Mouse (Mus musculus): ENCODE data around the gene Kcnk4. TPM values are rescaled to one million over a fixed set of nuclear protein-coding genes. Genes with fewer than 3 reads are reported as not detected.
"Not testable (repeated sequence)": the region's sequence is repeated elsewhere in the genome, so short reads cannot be mapped to it uniquely, and the experiment has no call there.

The Kcnk4 gene
- polyA plus RNA-seq, 1 experiment from 2014 or later: not detected

- Histone ChIP-seq H3K4me1 (ENCODE audit: control insufficient read depth, insufficient read depth, low read length) (peaks cover 7% of the 10 kb centered on the region), H3K27ac (ENCODE audit: low read depth, low read length) (no peak overlapping the region), H3K9me3 (ENCODE audit: control insufficient read depth, low read length) (no peaks in the 10 kb centered on the region), H3K9ac (ENCODE audit: low read length) (no peak overlapping the region), H3K36me3 (ENCODE audit: control insufficient read depth, insufficient read depth, low read length) (peaks cover 10% of the 10 kb centered on the region), H3K4me3 (ENCODE audit: low read depth, low read length) (no peak overlapping the region), H3K27me3 (ENCODE audit: control insufficient read depth, insufficient read depth, low read length) (no peaks in the 10 kb centered on the region), H3K4me2 (no peak overlapping the region)
- DNase-seq (ENCODE audit: low spot score, missing footprints) (no peak), ATAC-seq (ENCODE audit: low FRiP score) (no peak)
- 86% methylated on average over 11 of the region's 11 CpGs for WGBS
These were observed 20.3 kb downstream of the Kcnk4 start for GRCm38 (mm10) chr19:6913991-6914390.

- WGBS: 86% methylated on average over 6 of the region's 6 CpGs
- H3K27me3 ChIP-seq (ENCODE audit: control insufficient read depth, insufficient read depth, low read length): no peaks in the 10 kb centered on the region
- H3K4me3 ChIP-seq (ENCODE audit: low read depth, low read length): no peak overlapping the region
- peaks cover 10% of the 10 kb centered on the region for H3K36me3 ChIP-seq (ENCODE audit: control insufficient read depth, insufficient read depth, low read length)
- no peak overlapping the region for H3K4me2 ChIP-seq
- no peak overlapping the region for H3K27ac ChIP-seq (ENCODE audit: low read depth, low read length)
- H3K9me3 ChIP-seq (ENCODE audit: control insufficient read depth, low read length): no peaks in the 10 kb centered on the region
- ATAC-seq (ENCODE audit: low FRiP score) (no peak), DNase-seq (ENCODE audit: low spot score, missing footprints) (no peak)
- H3K9ac ChIP-seq (ENCODE audit: low read length): no peak overlapping the region
- peaks cover 16% of the 10 kb centered on the region for H3K4me1 ChIP-seq (ENCODE audit: control insufficient read depth, insufficient read depth, low read length)
These were observed 21.3 kb downstream of the Kcnk4 start for GRCm38 (mm10) chr19:6913036-6913435.

- H3K27ac ChIP-seq (ENCODE audit: low read depth, low read length): no peak overlapping the region
- peaks cover 10% of the 10 kb centered on the region for H3K36me3 ChIP-seq (ENCODE audit: control insufficient read depth, insufficient read depth, low read length)
- H3K9ac ChIP-seq (ENCODE audit: low read length): no peak overlapping the region
- 94% methylated on average over 15 of the region's 15 CpGs for WGBS
- H3K9me3 ChIP-seq (ENCODE audit: control insufficient read depth, low read length): no peaks in the 10 kb centered on the region
- no peak overlapping the region for H3K4me2 ChIP-seq
- H3K4me1 ChIP-seq (ENCODE audit: control insufficient read depth, insufficient read depth, low read length): peaks cover 18% of the 10 kb centered on the region
- DNase-seq (ENCODE audit: low spot score, missing footprints) (no peak), ATAC-seq (ENCODE audit: low FRiP score) (no peak)
- no peaks in the 10 kb centered on the region for H3K27me3 ChIP-seq (ENCODE audit: control insufficient read depth, insufficient read depth, low read length)
- no peak overlapping the region for H3K4me3 ChIP-seq (ENCODE audit: low read depth, low read length)
These were observed 21.9 kb downstream of the Kcnk4 start for GRCm38 (mm10) chr19:6912205-6912970.

DNA sequence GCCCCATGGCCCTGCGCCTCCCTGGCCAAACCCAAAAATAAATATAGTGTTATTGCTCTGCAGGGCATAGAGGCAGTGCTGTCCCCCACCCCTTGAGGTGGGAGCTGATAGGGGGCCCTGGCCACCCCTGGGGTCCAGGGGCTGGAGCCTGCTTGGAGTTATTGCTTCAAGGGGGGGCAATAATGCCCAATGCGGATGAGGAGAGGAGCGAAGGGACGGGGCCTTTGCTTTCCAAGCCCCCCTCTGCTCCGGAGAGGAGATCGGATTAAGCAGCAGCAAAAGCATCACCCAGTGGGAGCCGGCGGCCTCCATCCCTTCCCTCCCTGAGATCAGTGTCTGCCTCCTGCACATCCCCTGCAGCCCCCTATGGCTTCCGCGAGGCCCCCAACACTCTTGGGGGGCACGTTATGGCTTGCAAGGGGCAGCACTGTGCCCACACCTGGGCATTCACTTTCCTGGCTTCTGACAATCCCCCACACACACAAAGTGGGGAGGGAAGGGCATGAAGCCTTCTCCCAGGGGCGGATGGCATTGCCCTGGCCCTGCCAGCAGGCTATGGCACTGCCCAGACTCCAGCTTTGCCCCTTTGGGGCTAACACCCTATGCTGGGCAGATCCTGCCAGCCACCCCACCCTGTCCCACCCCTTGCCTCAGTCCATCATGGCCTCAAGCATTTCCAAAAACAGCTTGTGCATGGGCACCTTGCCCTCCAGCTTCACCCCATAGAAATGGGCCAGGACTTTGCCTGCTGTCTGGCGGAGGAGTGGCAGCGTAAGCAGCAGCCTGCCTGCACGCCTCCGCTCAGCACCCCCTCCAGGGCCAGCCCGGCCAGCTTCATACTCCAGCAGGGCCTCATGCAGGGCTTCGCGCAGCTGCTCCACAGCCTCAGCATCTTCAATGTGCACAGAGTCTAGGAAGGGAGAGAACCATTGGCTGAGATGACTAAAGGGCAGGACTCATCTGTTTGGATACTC lies 22.9 kb downstream of the Kcnk4 start:
- Histone ChIP-seq H3K9me3 (ENCODE audit: control insufficient read depth, low read length) (no peaks in the 10 kb centered on the region), H3K36me3 (ENCODE audit: control insufficient read depth, insufficient read depth, low read length) (peaks cover 16% of the 10 kb centered on the region)
- 87% methylated on average over 19 of the region's 19 CpGs for WGBS

DNA sequence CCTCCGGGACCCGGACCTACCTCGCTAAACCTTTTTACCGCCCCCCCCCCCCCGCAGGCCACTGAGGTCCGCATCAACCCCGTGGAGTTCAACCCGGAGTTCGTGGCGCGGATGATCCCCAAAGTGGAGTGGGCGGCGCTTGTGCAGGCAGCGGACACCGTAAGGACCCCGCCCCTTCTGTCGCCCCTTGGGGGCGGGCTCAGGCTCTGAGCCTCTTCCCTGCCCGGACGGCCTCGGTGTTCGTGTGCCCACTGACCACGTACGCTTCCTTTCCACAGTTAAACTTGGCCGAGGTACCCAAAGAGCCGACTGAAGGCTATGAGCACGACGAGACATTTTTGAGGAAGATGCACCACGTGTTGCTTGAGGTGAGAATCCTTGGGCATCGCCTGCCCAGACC lies 24.0 kb downstream of the Kcnk4 start:
- WGBS: 0% methylated on average over 30 of the region's 30 CpGs
- Histone ChIP-seq H3K9ac (ENCODE audit: low read length) (peak overlapping the region; percentile 76), H3K4me2 (peak overlapping the region; percentile 67), H3K27ac (ENCODE audit: low read depth, low read length) (peak overlapping the region; percentile 92), H3K4me1 (ENCODE audit: control insufficient read depth, insufficient read depth, low read length) (peaks cover 18% of the 10 kb centered on the region), H3K36me3 (ENCODE audit: control insufficient read depth, insufficient read depth, low read length) (peaks cover 18% of the 10 kb centered on the region), H3K4me3 (ENCODE audit: low read depth, low read length) (peak overlapping the region; percentile 69)
- not testable (repeated sequence) for H3K9me3 ChIP-seq (ENCODE audit: control insufficient read depth, low read length); H3K27me3 ChIP-seq (ENCODE audit: control insufficient read depth, insufficient read depth, low read length)
- peak; percentile 88 for DNase-seq (ENCODE audit: low spot score, missing footprints)
- peak; percentile 56; the same call in 1 of the 2 replicates for ATAC-seq (ENCODE audit: low FRiP score)

More for the DNA sequence above, 22.9 kb downstream of the Kcnk4 start:
- Histone ChIP-seq H3K27me3 (ENCODE audit: control insufficient read depth, insufficient read depth, low read length) (no peaks in the 10 kb centered on the region), H3K4me2 (peak overlapping the region; percentile 67), H3K4me1 (ENCODE audit: control insufficient read depth, insufficient read depth, low read length) (peaks cover 18% of the 10 kb centered on the region), H3K4me3 (ENCODE audit: low read depth, low read length) (no peak overlapping the region; the same call in 1 of the 2 replicates), H3K9ac (ENCODE audit: low read length) (no peak overlapping the region), H3K27ac (ENCODE audit: low read depth, low read length) (no peak overlapping the region)
- ATAC-seq (ENCODE audit: low FRiP score) (no peak), DNase-seq (ENCODE audit: low spot score, missing footprints) (no peak)

DNA sequence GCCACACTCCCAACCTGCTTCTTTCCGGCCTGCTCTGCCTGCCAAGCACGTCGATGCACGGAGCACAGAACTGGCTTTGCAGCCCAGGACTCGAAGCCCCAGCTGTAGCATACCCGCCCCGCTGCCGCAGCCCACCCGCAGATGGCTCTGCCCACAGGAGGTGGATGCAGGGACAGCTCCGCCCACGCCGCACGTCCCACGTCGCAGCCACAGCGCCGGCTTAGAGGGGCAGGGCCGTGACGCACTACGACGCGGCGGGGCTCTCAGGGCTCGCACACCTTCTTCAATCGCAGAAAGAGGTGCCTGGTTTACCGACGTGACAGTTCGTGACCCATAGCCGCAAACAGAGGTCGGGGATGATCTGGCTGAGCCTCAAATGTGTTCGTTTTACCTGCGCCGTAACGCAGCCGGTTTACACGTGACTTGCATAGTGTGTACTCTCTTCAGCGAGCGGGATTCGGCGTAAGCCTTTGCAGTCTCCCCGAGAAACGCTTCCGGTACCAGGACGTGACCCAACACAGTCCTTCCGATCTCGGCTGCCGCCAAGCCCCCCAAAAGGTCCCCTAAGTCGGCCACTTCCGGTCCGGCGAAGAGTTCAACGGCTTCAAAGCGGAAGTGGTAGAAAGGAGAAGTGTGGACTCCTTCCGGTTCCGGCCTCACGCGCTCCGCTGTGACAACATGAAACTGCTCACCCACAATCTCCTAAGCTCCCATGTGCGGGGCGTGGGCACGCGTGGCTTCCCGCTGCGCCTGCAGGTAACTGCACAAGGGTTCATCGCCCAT lies 24.6 kb downstream of the Kcnk4 start, which contains the start of the genes Trmt112 and Prdx5:
Gene Trmt112, plus strand, starts transcription at position 192 of the 783 bp plus-strand sequence.
Gene Prdx5, minus strand, starts transcription at position 600 of the 783 bp plus-strand sequence.
- H3K27me3 ChIP-seq (ENCODE audit: control insufficient read depth, insufficient read depth, low read length): no peaks in the 10 kb centered on the region
- peaks cover 20% of the 10 kb centered on the region for H3K36me3 ChIP-seq (ENCODE audit: control insufficient read depth, insufficient read depth, low read length)
- peak within 1 kb of the TSS; percentile 92 for H3K27ac ChIP-seq (ENCODE audit: low read depth, low read length)
- H3K4me3 ChIP-seq (ENCODE audit: low read depth, low read length): peak within 1 kb of the TSS; percentile 69
- no peaks in the 10 kb centered on the region for H3K9me3 ChIP-seq (ENCODE audit: control insufficient read depth, low read length)
- DNase-seq (ENCODE audit: low spot score, missing footprints): peak; percentile 98
- peak; percentile 91 for ATAC-seq (ENCODE audit: low FRiP score)
- peaks cover 18% of the 10 kb centered on the region for H3K4me1 ChIP-seq (ENCODE audit: control insufficient read depth, insufficient read depth, low read length)
- H3K9ac ChIP-seq (ENCODE audit: low read length): peak within 1 kb of the TSS; percentile 76
- WGBS: 0% methylated on average over 65 of the region's 65 CpGs
- H3K4me2 ChIP-seq: peak within 1 kb of the TSS; percentile 67

GRCm38 (mm10) chr19:6909021-6909420 lies 25.3 kb downstream of the Kcnk4 start:
- peak overlapping the region; percentile 76 for H3K9ac ChIP-seq (ENCODE audit: low read length)
- peaks cover 18% of the 10 kb centered on the region for H3K4me1 ChIP-seq (ENCODE audit: control insufficient read depth, insufficient read depth, low read length)
- H3K27ac ChIP-seq (ENCODE audit: low read depth, low read length): peak overlapping the region; percentile 92
- H3K27me3 ChIP-seq (ENCODE audit: control insufficient read depth, insufficient read depth, low read length): no peaks in the 10 kb centered on the region
- no peaks in the 10 kb centered on the region for H3K9me3 ChIP-seq (ENCODE audit: control insufficient read depth, low read length)
- peak overlapping the region; percentile 69 for H3K4me3 ChIP-seq (ENCODE audit: low read depth, low read length)
- DNase-seq (ENCODE audit: low spot score, missing footprints) (no peak), ATAC-seq (ENCODE audit: low FRiP score) (no peak)
- H3K4me2 ChIP-seq: peak overlapping the region; percentile 67
- peaks cover 20% of the 10 kb centered on the region for H3K36me3 ChIP-seq (ENCODE audit: control insufficient read depth, insufficient read depth, low read length)
- 13% methylated on average over 11 of the region's 11 CpGs for WGBS

DNA sequence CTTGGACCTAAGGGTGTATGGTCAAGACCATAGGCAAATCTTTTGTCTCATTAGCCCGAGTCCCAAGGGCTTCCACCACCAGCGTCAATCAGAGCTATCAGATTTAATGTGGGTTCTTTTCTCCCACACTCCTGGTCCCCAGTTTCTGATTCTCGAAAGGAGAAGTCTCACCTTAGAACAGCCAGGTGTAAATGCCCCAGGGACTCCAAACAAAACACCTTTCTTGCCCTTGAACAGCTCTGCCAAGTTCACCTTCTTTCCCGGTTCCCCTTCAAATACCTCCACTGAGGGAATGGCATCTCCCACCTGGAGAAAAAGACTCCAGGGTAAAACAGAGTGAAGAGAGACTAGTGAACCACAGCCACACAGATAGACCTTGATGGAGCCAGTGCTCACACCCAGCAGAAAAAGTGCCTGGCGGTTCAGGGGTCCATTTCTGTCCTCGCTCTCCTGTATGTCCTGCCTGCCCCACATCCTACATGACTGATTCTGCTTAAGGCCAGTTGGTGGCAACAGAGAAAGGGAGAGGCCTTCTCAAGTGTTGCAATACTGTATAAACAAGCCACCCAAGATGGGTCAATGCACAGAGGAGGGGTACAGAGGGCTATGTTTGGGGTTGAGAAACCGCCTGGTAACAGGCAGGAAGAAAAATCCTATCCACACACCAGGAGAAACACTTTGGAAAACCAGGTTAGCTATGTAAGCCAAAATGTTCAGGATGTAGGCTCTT lies 26.3 kb downstream of the Kcnk4 start:
- H3K9ac ChIP-seq (ENCODE audit: low read length): peak overlapping the region; percentile 28; the same call in 1 of the 2 replicates
- ATAC-seq (ENCODE audit: low FRiP score): no peak

More for the DNA sequence above, 26.3 kb downstream of the Kcnk4 start:
- H3K36me3 ChIP-seq (ENCODE audit: control insufficient read depth, insufficient read depth, low read length): peaks cover 18% of the 10 kb centered on the region
- no peak for DNase-seq (ENCODE audit: low spot score, missing footprints)
- WGBS: 92% methylated on average over 7 of the region's 7 CpGs
- no peak overlapping the region for H3K27ac ChIP-seq (ENCODE audit: low read depth, low read length)
- no peaks in the 10 kb centered on the region for H3K9me3 ChIP-seq (ENCODE audit: control insufficient read depth, low read length)
- H3K4me2 ChIP-seq: peak overlapping the region; percentile 67; the same call in 1 of the 2 replicates
- no peaks in the 10 kb centered on the region for H3K27me3 ChIP-seq (ENCODE audit: control insufficient read depth, insufficient read depth, low read length)
- peaks cover 18% of the 10 kb centered on the region for H3K4me1 ChIP-seq (ENCODE audit: control insufficient read depth, insufficient read depth, low read length)
- no peak overlapping the region for H3K4me3 ChIP-seq (ENCODE audit: low read depth, low read length)
